Mouse (Mus musculus) thymus, postnatal 36 days (tissue): Measurements from ENCODE around the gene AI593442.

Source experiments
- DNase-seq, 2 experiments: peaks; one replicate each; pipeline ENCODE4 v3.0.0; 2022; ENCODE audit warnings: mixed read lengths in 2 of 2

Gene AI593442

DNA sequence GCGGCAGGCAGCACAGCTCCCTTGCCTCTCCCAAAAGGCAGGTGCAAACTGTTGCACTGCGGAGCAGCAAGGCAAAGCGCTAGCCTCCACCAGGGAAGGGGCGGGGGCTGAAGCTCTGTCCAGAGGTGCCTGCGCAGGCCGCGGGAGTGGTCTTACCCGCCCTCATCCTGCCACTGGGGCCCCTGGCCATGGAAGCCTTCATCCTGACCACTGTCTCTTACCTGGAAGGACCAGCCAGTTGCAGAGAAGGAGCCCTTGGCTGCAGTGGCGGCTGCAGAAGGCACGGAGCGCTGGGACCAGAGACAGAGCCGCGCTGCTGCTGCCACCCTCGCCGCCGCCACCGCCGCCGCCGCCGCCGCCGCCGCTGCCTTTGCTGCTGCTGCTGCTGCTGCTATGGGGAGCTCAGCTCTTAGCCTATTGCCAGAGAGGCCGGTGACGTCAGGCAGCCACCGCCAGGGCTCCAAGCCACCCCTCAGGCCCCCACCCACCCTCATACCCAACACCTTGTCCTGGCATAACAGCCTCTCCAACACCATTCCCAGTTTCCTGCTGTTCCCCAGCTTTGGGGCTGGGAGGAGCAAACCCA, at the start of gene AI593442:
AI593442 (minus strand) TSS at position 419 of the 586 bp plus-strand sequence.
- no peak for DNase-seq

DNA sequence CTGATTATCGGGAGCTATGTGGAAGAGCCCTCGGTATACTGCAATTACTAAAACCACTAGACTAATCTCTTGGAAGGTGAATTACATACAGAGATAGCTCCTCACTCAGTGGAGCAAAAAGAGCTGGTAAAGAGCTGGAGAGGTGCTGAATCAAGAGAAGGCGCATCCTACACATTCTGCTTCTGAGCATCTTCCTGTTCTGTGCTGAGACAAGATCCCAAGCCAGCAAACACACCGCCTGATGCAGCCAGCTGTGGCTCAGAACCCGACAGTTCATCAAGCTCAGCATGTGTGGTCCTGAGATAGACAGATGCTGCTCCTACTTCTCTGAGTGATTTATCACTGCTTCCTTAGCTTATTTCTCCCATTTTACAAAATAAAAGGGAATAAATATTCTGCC, 49.2 kb upstream of the AI593442 start:
- DNase-seq, result no peak

DNA sequence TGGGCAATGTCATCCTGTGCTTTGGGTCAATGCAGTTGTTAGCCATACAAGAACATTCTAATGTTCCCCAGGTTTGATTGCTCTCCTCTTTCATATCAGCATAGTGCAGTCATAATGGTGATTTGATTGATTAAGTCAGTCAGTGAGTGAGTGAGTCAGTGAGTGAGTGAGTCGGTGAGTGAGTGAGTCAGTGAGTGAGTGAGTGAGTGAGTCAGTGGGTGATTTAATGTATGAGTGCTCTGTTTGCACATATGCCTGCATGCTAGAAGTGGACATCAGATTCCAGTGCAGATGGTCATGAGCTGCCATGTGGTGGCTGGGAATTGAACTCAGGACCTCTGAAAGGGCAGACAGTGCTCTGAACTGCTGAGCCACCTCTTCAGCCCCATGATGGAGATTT, 43.0 kb upstream of the AI593442 start:
- DNase-seq, result no peak

DNA sequence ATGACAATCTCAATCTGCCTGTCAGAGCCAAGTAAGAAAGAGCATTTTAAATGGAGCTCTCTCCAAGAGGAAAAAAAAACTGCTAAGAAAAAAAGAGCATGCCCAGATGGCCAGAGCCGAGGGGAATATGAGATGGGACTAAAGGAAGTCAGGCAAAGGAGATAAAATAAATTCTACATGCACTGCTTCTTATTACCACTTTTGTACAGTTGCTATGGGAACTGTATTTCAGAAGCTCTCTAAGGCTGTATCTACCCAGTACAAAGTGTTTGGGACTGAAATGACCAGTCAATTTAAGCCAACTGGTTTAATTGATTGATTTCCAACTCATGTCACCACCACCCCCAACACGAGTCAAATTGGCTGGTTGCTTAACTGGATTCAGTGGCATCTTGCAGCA, 40.0 kb upstream of the AI593442 start:
- no peak for DNase-seq

DNA sequence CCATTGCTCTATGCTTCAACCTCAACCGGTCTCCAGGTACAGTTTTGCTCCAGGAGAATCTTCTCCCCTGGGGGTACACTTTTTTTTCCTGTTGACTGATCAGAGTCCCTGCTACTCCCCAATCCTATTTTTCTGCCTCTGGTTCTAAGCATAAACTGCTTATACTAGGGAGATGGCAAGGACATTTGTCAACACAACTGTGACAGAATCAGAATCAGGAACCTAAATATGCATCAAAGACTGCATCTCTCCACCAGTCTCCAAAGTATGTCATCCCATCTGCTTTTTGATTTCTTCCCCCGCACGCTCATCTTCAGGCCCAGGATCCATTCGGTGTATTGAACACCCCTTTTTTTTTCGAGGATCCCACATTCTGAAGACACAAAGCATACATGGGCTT, 456 bp upstream of the AI593442 start:
- DNase-seq, result no peak

DNA sequence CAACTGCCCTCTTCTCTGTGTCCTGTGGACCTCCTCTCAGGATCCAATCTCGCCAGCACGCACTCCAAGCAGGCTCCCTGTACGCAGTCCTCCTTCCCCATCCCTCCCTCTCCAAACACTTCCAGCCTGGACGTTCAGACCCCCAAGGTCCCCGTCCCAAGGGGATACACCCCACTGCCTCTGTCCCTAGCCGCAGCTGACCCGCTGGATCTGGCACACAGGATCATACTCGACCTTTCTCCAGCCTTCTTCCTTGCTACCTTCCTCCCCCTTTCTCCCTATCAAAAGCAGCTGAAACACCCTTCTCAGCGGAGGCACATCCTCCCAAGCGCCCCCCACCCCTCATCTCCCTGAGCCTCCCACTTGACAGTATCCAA, 753 bp downstream of the AI593442 start:
- no peak for DNase-seq

DNA sequence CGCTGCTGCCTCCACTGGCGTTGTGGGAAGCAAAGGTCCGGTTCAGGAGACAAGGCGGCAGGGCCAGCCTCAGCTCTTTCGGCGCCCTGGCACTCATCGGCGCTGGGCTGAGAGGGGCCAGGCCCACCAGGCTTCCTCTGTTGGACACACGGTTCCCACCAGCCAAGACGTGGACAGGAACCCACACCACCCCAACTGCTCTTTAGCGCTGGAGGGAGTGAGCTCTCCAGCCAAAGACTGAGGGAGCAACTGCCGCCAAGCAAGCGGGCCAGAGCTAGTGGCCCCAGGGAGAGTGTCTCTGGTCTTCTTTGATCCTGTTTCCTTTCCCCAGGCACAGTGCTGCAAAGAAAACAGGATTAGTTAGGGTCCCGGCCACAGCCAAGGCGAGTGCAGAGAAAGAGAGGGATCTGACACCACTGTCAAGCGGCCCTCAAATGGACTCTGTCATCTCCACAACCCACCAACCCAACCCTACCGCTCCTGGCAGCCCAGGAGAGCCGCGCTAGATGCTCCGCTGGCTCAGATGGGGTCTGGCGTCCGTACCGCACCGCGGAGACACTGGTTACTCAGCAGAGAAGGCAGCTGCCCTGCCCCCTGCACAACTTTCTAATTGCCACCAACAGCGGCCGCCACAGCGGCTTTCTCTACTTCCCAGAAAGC, 1.3 kb downstream of the AI593442 start:
- no peak for DNase-seq

DNA sequence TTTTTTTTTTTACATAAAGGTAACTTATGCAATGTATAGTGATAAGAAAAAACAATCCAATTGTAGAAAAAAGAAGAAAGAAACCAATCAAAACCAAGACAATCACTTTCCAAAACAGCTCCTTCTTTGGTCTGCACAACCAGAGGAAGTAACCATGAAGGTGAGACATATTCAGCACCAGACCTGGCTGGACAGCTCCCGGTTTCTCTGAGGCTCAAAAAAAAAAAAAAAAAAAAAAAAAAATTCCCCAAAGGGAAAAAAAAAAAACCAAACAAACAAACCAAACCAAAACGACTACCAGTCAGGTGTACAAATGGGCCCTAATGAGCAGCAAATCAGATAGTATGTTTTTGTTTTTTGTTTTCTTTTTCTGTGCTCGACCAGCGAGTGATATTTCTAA, 3.0 kb downstream of the AI593442 start:
- DNase-seq, result no peak

DNA sequence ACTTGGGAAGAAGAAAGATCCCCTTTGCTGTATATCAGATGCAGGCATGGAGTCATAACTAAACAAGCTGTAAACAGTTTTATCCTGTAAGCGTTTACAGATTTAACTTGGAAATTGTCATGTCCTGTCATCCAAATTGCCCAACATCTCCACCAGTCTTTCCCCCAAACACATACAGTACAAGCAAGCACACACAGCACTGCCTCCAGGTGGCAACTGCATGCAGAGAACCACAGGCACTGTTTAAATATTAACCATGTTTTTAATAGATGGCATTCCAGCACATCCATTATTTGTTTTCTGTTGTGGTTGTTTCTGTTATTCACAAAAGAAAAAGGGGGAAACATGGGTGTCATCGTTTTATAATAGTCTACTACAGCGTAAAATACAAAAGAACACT, 3.6 kb downstream of the AI593442 start:
- DNase-seq, result no peak

DNA sequence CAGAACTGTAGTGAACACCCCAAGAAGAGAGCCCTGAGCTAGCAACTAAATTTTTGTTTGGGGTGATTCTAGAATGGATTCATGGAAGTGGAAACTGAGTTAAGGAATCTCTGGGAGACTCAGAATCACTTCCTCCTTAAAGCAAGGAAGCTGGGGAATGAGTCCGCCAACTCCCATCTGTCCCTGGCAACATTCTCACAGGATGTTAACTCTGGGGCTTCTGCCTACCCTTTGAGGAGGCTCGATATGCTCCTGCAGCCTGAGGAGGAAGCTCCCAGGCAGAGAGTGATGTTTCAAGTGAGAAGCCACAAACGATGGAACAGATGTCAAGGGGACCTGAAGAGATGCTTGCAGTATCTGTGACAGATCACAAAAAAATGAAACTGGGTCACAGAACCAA, 18.2 kb downstream of the AI593442 start:
- no peak for DNase-seq

DNA sequence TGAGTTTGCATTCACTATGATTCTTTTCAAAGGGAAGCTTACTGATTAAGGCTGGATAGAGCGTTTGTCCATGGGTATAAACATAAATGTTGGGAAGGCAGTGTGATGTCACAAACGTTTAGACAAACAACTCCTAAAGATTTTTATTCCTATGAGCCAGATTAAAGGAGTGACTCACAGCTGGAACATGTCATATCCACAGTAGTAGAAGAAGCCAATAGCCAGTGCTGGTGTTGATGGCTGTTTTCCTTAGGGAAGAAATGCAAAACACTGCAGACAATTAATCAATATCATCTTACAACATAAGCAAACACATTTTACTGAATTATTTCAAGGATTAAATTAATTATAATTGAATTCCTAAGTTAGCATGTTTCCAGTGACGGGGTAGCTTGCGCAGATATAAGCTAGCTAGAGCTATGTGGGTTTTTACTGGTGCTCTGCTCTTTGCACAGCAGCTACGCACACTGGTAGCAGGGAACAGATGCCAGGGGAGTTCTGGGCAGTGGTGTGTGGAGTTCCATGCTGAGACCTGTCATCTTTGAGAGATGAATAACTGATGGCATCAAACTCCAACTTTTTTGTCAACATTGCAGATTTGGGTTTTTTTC, 29.1 kb downstream of the AI593442 start:
- no peak for DNase-seq

DNA sequence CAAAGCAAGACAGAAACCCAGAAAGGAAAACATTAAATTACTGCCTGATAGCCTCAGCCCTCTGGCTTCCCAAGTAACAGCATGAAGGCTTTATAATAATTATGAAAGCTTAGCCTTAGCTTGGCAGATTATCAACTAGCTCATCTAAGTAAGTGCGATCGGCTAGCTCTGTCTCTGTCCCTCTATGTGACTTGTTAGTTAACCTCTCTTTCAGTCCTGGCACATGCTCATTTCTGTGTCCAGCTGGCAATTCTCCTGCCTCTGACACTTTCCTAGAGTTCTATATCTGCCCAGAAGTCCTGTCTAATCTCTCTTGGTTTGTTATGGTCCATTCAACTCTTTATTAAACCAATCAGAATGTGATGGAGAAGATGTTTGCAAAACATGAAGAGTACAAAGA, 34.3 kb downstream of the AI593442 start:
- DNase-seq, result no peak

DNA sequence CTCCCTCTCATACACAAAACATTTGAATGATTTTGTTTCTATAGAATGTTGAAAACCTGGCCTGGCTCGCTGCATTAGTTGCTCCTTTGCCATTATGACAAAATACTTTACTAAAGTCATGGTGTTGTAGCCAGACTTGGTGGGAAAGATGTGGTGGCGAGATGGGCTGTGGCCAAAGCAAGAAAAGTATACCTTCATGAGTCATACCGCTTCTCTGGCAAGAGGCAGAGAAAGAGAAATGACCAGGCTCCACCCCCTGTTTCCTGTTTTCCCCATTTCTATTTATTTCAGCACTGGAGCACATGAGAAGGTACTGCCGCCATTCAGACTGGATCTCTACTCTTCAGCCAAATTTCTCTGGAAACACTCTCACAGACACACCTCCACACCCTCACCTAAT, 35.0 kb downstream of the AI593442 start:
- no peak for DNase-seq

DNA sequence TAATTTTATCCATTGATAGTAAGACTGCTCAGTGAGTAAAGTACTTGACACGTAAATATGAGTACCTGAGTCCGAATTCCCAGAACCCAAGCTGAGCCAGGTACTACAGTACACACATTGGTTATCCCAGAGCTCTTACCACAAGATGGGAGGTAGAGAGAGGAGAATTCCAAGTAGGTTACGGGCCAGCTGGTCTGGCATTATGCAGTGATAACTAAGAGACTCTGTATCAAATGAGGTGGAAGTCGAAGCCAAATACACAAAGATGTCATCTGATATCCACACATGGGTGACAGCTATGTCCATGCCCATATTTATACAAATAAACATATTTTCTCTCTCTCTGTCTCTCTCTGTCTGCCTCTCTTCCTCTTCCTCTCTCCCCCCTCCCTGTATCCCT, 35.4 kb downstream of the AI593442 start:
- DNase-seq, result no peak

DNA sequence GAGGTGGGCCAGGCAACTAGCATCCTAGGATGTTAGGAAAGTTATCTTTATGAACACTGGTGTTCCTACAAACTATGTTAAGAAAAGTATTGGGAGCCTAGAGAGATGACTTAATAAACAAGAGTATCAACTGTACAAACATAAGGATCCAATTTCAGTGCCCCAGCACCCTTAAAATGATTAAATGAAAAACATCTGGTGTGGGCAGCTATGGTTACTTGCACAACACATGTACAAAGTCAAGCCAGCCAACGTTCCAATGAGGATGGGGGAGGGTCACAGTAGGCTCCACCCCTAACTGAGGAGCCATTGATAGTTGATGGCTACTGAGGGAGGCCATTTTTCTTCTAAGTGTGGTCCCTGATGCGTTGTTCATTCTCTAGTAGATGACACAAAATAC, 43.6 kb downstream of the AI593442 start:
- DNase-seq, result no peak

DNA sequence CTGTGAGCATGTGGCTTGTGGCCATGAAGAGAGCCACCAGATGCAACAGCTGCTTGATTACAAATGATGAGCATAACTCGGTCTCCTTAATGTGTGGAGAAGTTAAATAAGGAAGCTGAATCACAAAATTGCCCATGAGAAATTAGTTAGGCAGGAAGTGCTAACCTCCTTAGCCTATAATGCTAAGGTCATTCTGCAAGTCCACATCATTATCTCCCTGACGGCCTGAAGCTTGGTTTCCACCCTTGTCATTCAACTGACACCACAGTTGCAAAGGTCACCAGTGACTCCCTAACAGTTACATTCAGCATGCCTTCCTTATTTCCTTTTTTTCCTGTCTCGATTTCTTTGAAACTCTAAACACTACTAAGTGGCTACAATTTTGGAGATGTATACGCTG, 55.7 kb downstream of the AI593442 start:
- no peak for DNase-seq
